Mouse (Mus musculus) heart, adult 2 months (tissue): ENCODE results near the gene Mfsd2b.

ENCODE experiments used
- EP300 ChIP-seq: fragments of 200-500 bp; IDR thresholded peaks from 2 replicates; pipeline ENCODE4 v1.6.1; 2011; ENCODE audit warnings: low read depth, low read length, control low read depth; ENCODE audit not compliant: insufficient read depth
- POLR2A ChIP-seq: fragments of 200-500 bp; IDR thresholded peaks from 2 replicates; pipeline ENCODE4 v1.6.1; 2011; ENCODE audit warnings: mild to moderate bottlenecking, low read depth, low read length, control low read depth; ENCODE audit not compliant: insufficient read depth

DNA sequence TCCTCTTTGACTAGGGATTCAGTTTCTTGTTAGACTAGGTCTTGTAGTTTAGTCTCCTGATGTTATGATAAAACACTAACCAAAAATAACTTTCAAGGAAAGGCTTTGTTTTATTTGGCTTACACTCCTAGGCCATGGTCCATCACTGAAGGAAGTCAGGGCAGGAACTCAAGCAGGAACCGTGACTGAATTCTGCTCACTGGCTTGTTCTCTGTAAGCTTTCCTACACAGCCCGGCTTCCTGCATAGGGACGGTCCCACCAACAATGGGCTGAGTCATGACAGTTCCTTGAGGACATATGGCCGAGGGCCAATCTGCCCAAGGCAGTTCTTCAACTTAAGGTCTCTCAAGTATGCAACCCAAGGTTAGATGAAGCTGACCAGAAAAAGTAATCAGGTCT lies 37.6 kb upstream of the Mfsd2b start:
- TF ChIP-seq EP300 (no peak), POLR2A (no peak)
